Mouse (Mus musculus) cortical plate, adult 2 months (tissue): Measurements from ENCODE around the gene Tuba1b.
"Not testable (repeated sequence)": the region's sequence is repeated elsewhere in the genome, so short reads cannot be mapped to it uniquely, and the experiment has no call there.

Experiments used
- CTCF ChIP-seq: fragments of 200-500 bp; IDR thresholded peaks from 2 replicates; pipeline ENCODE4 v1.5.1; 2011; ENCODE audit warnings: mild to moderate bottlenecking, control low read depth, low read length; ENCODE audit not compliant: insufficient read depth; ENCODE audit errors: extremely low read depth
- POLR2A ChIP-seq: fragments of 200-500 bp; IDR thresholded peaks from 2 replicates; pipeline ENCODE4 v1.6.1; 2011; ENCODE audit warnings: mild to moderate bottlenecking, low read length, control low read depth; ENCODE audit not compliant: insufficient read depth; ENCODE audit errors: extremely low read depth

GRCm38 (mm10) chr15:98951122-98952062 is 17.0 kb upstream of the Tuba1b start:
- TF ChIP-seq CTCF, POLR2A: not testable (repeated sequence)
